Mouse (Mus musculus) stomach, adult 2 months (tissue): ENCODE data around the gene Stx1b. TPM values are rescaled to one million over a fixed set of nuclear protein-coding genes. Genes with fewer than 3 reads are reported as not detected.

Source experiments
- polyA plus RNA-seq: library from polyadenylated mRNA; depleted of rRNA; stranded (reverse); fragments of >200 nt; gene quantifications from 2 replicates; pipeline ENCODE4 v1.2.3, GENCODE M21; 2012; rRNA removed

The Stx1b gene
- polyA plus RNA-seq = 2.1 and 2.7 TPM in 2 replicates

GRCm38 (mm10) chr7:127824176-127824871 lies at the start of gene Stx1b, which contains the start of gene Stx4a:
Stx1b (minus strand) TSS chr7:127824549.
Stx4a (plus strand) TSS chr7:127824294.

DNA sequence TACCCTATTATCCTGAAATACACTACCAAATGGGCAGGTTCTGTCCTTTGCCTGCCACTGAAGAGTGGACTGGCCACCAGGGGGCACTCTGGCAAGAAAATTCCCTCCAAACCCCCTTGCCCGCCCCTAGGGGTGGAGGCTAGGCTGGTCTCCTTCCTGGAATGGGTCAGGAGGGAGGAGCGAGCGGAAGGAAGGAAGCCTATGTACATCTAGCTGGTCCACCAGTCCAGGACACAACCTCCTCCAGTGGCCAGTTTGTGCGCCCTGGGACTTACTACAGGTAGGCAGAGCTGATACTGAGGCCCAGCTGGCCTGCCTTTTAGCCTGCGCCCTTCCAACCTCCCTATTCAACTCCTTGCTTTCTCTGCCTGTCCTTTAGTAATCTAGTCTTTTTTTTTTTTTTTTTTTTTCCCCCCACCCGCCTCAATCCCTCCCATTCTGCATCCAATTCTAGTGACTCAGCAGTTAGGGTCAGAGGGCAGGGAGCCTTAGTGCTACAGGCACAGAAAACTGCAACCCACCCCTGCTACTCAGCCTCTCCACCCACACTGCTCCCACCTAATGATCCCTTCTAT lies 23.8 kb downstream of the Stx1b start, which contains the start of gene Hsd3b7:
Gene Hsd3b7, plus strand, starts transcription at position 170 of the 575 bp plus-strand sequence.

GRCm38 (mm10) chr7:127785308-127785707 lies 39.0 kb downstream of the Stx1b start, which contains the start of gene Gm49388:
Gm49388 (plus strand) TSS chr7:127785608.

DNA sequence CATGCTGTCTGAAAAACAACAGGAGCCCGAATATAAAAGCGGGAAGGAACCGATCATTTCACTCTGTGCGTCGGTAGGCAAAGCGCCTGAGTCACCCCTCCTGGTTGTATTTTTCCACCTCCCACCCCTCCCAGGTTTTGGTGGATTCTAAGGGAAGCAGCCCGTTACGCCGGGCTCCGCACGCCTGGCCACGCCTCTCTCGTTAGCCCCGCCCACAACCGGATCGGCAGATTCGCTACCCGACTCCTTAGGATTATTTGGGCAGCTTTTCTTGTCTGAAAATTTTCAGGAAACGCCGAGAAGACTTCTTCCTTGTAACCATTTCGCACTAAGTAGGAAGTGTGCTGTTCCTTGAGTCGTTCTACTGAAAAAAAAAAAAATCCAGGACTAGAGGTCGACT lies 47.9 kb downstream of the Stx1b start, which contains the start of gene Setd1a:
Gene Setd1a, plus strand, starts transcription at position 245 of the 400 bp plus-strand sequence.

GRCm38 (mm10) chr7:127769651-127770038 lies 54.7 kb downstream of the Stx1b start, which contains the start of gene Orai3:
Orai3 (plus strand) TSS chr7:127769815.

Other genes with a start within 250 kb of the Stx1b start
- 1.3 and 1.7 TPM in 2 replicates for gene Ccdc189, start 236.0 kb downstream of the Stx1b start, polyA plus RNA-seq
- gene Rnf40, start 235.8 kb downstream of the Stx1b start, polyA plus RNA-seq = 8.0 and 9.1 TPM in 2 replicates
- gene Zfp629, start 208.8 kb downstream of the Stx1b start, polyA plus RNA-seq = 2.6 and 3.5 TPM in 2 replicates
- gene Bcl7c, start 115.6 kb downstream of the Stx1b start, polyA plus RNA-seq = 20.6 and 22.6 TPM in 2 replicates
- 20.2 and 35.6 TPM in 2 replicates for gene Ctf1, start 111.8 kb downstream of the Stx1b start, polyA plus RNA-seq
- not detected in 2 replicates for gene Ctf2, start 92.4 kb downstream of the Stx1b start, polyA plus RNA-seq
- gene Fbxl19, start 80.0 kb downstream of the Stx1b start, polyA plus RNA-seq = 22.9 and 30.3 TPM in 2 replicates
- 20.9 and 23.7 TPM in 2 replicates for gene Orai3, start 54.7 kb downstream of the Stx1b start, polyA plus RNA-seq
- gene Setd1a, start 47.9 kb downstream of the Stx1b start, polyA plus RNA-seq = 4.1 and 4.5 TPM in 2 replicates
- not detected in 2 replicates for gene Gm49388, start 38.9 kb downstream of the Stx1b start, polyA plus RNA-seq
- 21.9 and 24.6 TPM in 2 replicates for gene Hsd3b7, start 23.9 kb downstream of the Stx1b start, polyA plus RNA-seq
- gene Stx4a, start 255 bp downstream of the Stx1b start, polyA plus RNA-seq = 26.6 and 29.8 TPM in 2 replicates
- gene Zfp646, start 51.7 kb upstream of the Stx1b start, polyA plus RNA-seq = 5.6 and 6.4 TPM in 2 replicates
- gene Zfp668, start 52.3 kb upstream of the Stx1b start, polyA plus RNA-seq = 3.4 TPM in 2 replicates
- gene Prss53, start 66.4 kb upstream of the Stx1b start, polyA plus RNA-seq = 2.9 and 3.2 TPM in 2 replicates
- gene Gm21974, start 70.9 kb upstream of the Stx1b start, polyA plus RNA-seq = not detected in 2 replicates
- 72.4 and 102 TPM in 2 replicates for gene Vkorc1, start 71.1 kb upstream of the Stx1b start, polyA plus RNA-seq
- 75.1 and 76.5 TPM in 2 replicates for gene Bckdk, start 79.5 kb upstream of the Stx1b start, polyA plus RNA-seq
- 4.1 and 4.7 TPM in 2 replicates for gene Kat8, start 88.0 kb upstream of the Stx1b start, polyA plus RNA-seq
- gene Prss8, start 105.6 kb upstream of the Stx1b start, polyA plus RNA-seq = 112 and 116 TPM in 2 replicates
- 10.6 and 11.3 TPM in 2 replicates for gene Prss36, start 122.2 kb upstream of the Stx1b start, polyA plus RNA-seq
- 67.4 and 92.5 TPM in 2 replicates for gene Fus, start 142.9 kb upstream of the Stx1b start, polyA plus RNA-seq
- gene Pycard, start 169.3 kb upstream of the Stx1b start, polyA plus RNA-seq = 87.6 and 101 TPM in 2 replicates
- 4.5 and 4.9 TPM in 2 replicates for gene Trim72, start 179.4 kb upstream of the Stx1b start, polyA plus RNA-seq
- 1.7 and 3.5 TPM in 2 replicates for gene Itgam, start 238.1 kb upstream of the Stx1b start, polyA plus RNA-seq
- gene Gm49368, start 238.1 kb upstream of the Stx1b start, polyA plus RNA-seq = not detected in 2 replicates